Mouse (Mus musculus) inflammation-experienced regulatory T-cells, adult 6 months (primary cell): ENCODE data around the gene Zfp3. TPM values are rescaled to one million over a fixed set of nuclear protein-coding genes. Genes with fewer than 3 reads are reported as not detected.

ENCODE experiments used
- ATAC-seq: one replicate; pipeline ENCODE4 v1.8.0; 2017
- polyA plus RNA-seq, 3 experiments: library from polyadenylated mRNA; unstranded; fragments of 100-300 nt; shearing (Covaris generic); gene quantifications; one replicate each; pipeline ENCODE4 v1.2.1; 2017

Gene Zfp3
- polyA plus RNA-seq, result 1 to 10 TPM; 3.4 to 5.8 (median 4.6) TPM

DNA sequence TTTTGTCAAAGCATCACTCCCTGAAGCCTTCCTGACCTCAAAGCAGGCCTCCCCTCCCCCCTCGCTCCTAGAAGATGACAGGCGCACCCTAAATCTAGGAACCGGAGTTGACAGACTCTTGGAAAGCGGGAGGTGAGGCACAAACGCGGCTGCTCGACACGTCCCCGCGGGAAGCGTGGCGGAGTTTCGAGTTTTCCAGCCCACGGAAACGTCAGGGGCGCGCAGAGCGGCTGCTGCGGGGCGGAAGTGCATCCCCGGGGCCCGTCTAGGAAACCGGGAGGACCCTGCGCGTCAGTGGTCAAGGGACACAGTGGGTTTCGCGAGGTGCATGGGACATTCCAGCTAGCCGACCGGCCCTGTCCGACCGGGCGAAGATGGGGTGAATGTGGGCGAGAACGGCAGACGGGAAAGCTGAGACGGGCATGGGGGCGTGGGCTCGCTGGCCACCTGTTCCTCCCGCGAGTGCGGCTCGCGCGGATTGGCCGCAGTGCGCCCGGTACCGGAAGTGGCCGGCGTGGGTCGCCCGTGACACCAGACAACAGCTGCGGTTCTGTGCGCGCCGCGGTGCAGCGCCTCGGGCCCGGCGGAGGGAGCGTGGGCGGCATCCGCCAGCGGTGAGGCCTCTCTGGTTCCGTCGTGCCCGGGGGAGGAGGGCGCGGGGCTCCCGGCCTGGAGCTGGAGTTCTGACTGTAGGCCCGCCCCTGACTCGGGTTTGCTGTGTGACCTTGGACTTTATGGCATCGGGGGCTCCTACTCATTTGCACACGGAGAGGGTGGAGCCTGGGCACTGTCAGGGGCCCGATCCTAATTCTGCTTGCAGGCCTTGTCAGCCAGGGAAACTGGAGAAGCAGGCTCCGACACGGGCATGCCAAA lies at the start of gene Zfp3:
Gene Zfp3, plus strand, starts transcription at position 274 of the 873 bp plus-strand sequence.
- ATAC-seq, result peak; percentile 80

DNA sequence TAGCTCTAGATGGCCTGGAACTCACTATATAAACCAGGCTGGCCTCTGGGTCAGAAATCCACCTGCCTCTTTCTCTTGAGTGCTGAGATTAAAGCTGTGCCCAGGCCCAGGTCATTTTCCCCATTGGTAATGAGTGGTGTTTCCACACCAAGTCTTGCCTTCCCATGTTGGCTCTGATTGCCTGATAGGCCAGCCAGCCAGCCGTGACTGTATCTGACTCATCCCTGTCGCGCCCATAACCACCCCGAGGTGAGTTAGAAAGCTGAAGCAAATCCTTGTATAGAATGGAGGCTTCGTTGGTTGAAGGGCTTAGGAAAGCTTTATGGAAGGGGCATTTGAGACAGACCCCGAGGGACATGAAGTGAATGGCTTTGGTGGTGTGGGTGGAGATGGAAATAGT lies 48.2 kb upstream of the Zfp3 start:
- ATAC-seq, result no peak

DNA sequence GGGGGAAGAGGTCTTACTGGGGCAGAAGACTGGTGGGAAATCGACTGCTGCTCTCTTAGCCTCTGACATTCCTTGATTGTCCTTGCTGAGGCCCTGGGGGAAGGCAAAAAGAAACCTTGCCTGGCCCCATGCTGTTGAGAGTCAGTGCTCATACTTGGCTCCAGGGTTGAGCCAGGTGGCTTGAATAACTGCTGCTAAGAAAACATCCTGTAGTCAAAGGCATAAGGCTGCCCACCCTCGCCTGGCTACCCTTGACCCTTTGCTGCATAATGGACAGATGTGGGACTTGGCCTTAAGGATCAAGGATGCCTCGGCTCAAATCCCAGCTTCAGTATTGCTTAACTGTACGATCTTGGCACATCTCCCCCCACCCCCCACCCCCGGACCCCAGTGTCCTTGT lies 45.5 kb upstream of the Zfp3 start:
- ATAC-seq, result no peak

DNA sequence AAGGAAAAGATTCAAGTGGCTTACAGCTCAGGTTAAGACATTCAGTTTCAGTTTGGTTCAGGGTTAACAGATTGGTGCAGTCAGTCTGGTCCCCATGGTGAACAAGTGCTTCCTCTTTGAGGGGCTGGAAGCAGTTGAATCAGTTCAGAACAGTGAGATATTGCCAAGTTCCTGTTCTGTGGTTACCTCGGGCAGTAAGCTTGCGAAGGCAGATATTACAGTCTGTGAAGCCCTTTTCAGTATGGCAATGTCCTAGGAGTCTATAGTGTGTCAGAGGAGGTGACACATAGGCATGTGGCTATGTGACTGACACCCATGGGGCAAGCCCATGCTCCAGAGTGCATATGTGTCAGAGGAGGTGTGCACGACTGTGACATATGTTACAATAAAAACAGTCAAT lies 43.4 kb upstream of the Zfp3 start:
- no peak for ATAC-seq

DNA sequence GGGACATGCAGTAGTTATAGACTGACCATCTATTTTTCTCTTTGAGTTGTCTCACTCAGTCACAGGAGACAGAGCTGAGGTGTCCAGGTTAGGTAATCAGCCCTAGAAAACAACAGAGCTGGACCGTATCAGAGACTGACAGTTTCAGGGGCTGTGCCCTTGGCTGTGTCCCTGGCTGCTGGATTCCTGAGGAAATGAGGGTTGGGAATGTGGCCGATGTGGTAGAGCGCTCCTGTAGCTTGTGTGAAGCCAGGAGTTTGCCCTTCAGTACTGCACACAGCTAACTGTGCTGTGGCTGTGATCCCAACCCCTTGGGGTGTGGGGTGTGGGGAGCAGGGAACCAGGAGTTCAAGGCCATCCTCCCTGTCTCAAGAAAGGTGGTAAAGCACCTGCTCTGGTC lies 42.9 kb upstream of the Zfp3 start:
- ATAC-seq, result no peak

DNA sequence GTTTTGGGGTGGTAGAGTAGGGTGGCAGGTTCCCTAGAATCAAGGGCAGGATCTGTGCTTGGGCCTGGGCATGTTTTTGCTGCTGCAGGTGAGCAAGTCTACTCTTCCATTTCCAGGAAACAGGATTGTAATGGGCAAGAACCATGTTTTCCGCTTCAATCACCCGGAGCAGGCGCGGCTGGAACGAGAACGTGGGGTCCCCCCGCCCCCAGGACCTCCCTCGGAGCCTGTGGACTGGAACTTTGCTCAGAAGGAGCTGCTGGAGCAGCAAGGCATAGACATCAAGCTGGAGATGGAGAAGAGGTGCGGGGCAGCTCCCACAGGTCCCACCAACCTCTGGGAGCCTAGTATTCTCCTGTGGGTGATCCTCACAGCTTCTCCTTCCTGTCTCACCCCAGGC lies 39.3 kb upstream of the Zfp3 start:
- no peak for ATAC-seq

DNA sequence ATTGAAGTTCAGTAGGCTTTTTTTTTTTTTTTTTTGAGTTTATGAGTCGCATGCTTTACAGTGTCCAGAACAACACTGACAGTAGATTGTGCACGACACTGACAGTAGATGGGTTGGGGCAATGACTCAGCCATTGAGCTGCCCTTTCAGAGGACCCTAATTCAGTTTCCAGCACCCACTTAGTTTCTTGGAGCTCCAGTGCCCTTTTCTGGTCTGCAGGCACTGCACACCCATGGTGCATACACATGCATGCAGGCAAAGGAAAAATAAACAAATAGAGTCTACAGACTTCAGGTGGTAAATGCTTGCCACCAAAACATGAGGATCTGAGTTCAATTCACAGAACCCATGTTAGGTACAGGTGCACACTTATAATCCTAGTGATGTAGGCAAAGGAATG lies 37.4 kb upstream of the Zfp3 start:
- no peak for ATAC-seq

DNA sequence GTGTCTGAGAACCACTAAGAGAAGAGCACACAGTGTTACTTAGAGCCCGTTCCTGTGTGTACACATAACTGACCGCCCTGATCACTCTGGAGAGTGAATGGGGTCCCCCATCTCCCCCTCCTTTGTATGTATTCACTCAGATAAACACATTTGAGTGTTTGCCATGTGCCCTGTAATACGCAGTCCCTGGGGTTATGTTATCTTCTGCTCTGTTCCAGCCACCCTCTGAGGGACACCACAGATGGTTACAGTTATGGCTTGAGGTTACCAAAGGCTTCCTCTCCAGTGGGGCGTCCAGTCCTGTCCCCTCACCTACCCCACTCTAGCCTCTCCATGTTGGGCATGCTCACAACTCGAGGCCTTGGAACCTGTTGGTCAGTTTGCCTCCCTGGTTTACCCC lies 36.6 kb upstream of the Zfp3 start:
- ATAC-seq, result no peak

DNA sequence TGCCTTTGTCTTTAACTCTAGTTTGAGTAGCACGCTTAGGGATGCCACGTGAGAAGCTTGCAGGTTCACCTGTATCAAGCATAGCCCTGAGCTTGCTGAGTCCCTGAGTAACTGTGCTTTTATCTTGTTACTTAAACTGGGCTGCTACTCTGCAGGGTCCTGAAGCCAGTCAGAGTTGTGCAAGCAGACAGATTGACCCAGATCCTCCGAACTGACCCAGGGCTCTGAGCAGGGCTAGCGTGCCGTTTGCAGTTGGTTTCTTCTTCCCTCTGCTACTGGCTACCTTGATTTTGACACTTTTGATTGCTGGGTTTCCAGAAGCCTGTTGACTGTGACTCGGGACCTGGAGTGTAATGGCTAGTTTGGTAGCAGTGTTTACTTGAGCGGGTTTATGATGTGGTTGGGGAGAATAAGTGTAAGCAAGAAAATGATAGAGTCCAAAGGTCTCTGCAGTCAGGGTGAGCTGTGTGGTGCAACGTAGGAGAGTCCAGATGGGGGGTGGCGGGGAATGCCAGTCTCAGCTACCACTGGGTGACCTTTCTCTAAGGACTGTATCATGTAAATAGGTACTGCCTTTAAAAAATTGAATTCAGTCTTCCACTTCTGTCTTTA lies 33.5 kb upstream of the Zfp3 start:
- ATAC-seq, result no peak

DNA sequence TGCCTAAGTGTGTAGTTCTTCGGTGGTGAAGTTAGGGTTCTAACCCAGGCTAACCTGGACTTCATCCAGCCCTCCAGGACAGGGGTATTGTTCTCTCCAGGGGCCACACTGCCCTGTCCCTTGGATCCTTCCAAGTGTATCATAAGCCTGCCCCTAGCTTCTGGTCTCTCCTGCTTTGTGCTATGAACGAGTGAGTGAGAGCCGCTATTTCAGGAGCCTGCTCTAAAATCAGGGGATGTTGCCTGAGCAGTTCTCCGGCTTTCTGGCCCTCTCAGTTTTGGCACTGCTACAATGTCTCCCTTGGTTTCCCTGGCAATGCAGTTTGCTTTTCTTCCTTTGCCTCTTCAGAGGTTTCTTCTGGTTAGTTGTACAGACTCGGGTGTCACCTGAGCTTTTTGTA lies 32.8 kb upstream of the Zfp3 start:
- no peak for ATAC-seq

DNA sequence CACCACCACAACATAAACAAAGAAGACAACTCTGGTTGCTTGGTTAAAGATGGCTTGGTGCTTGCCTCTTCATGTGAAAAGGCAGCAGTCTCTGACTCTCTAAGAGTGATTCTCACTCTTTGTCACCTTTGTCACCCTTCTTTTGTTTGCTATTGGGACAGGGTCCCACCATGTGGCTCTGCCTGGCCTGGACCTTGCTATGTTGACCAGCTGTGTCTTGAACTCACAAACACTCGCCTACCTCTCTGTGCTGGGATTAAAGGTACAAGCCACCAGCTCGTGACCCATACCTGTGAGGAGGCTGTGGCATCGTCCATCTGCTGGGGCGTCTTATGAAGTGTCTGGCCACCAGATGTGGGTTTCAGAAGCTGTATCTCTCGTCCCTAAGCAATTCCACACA lies 30.8 kb upstream of the Zfp3 start:
- ATAC-seq, result no peak

DNA sequence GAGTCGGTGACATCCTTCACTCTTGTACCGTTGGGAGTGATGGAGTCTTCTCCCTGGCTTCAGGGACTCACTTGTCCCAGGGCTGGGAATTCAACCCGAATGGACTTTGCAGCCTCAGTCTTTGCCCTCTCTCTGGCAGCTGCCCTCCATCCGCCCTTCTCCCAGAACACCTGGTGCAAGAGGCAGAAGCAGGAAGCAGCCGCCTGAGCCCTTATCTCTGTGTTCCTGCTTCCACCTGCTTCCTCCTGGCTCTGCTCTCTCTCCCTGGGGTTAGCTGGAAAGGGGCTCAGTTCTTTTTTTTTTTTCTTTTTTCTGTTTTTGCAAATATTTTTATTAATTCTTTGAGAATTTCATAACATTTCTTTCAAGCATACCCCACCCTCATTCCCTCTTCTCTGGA lies 26.3 kb upstream of the Zfp3 start:
- ATAC-seq, result no peak

DNA sequence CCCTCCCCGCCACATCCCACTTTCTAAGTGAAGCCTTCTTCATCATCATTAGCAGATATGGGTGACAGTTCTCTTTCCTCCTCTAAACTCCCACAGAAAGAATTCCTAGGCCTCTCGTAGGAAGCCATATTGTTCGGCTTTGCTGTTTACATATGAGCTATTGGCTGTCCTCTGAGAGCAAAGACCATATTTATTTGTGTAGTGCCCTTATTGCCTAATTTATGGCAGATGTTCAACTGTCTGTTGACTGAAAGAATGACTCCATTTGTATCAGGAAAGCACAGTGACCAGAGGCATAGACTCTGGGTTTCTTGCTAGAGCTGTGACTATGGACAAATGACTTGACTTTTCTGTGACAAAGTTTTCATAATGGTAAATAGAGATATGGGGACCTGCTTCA lies 22.4 kb upstream of the Zfp3 start:
- no peak for ATAC-seq

DNA sequence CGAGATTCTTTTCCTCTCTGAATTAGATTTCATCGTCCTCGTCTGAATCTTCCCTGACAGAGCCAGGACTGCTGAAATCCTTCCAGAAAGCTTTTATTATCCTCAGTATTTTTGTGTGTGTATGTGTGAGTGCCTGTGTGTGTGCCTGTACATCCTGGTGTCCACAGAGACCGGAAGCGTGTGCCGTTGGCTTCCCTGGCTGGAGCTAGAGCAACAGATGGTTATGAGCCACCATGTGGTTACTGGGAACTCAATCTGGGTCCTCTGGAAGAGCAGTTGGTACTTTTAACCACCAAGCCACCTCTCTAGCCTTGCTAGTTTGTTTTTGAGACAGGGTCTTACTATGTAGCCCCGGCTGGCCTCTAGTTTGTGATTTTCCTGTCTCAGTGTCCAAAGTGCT lies 21.9 kb upstream of the Zfp3 start:
- ATAC-seq, result no peak

DNA sequence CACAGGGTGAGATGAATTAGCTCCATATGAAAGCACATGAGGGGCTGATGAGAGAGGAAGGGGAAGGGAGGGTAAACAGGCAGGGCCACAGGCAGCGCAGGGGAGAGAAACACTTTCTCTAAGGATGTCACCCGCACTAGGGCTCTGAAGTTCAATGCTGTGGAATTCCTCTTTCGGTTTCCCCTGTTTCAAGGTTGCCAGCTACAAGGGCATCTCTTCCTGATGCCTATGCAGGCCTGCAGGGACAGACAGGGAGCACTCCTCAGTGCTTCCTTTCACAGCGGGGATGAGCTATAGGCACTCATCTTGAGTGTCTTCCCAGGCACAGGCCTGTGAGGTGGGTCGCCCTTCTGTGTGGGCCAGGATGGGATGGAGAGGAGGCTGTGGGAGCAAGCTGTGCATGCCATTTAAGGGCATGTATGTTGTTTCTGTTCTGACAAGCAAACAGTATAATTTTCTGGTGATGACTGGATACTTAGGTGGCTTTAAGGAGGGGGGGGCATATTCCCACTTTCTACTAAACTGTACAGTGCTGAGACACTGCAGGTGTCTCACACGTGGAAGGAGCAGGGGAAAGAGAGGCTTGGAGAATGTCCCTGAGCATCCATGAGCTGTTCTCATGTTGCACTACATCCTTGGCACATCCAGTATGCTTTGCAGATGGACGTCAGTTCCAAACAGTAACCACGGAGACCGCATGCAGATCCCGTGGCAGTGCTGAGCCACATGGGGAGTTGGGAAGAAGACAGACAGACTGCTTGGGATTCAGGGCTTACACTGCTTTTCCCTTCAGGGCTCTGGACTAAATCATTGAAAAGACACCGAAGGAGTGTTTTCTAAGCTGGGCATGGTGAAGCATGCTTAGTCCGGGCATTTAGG lies 21.2 kb upstream of the Zfp3 start:
- ATAC-seq, result no peak

DNA sequence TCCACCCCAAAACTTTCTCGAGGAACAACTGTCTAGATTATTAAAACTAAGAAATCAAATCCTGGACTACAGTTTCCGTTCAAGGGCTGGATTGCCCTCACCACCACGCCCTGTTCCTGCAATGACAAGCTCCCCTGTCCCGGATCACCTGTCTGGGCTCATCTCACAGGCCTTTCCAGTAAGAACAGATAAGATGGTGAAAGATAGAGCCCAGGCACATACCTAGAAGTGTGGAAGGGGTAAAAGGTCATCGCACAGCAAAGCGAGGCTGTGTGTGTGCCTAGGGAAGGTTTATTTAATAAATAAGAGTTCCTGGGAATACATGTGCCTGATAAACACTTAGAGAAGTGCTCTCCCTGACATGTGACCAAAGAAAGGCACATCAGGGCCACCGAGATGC lies 18.4 kb upstream of the Zfp3 start:
- ATAC-seq, result no peak

DNA sequence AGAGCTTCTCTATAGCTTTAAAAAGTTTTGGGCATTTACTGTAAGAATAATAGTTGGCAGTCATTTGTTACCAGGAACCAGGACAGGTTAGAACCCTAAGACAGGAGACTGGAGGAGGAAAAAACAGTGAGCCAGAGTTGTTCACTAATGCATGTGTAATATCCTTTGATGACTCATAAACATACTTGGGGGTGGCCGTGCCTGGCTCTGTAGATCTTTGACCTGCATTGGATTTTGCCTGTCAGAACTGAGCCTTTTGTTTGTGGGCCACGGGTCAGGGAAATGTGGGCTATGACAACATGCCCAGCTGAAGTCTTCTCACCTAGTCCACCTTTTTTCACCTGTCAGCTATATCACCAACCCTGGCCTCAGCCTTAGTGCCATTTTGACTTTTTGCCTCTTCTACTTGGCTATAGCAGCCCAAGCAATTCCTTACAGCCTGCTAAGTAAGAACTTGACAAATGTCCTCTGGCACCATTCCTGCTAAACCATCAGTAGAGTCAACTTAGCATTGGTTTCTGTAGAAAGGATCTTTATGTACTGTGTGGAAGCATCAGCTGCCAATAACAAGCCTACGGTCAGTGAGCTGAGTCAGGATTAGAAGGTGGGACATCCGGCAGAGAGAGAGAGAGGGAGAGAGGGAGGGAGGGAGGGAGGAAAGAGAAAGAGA lies 16.0 kb upstream of the Zfp3 start:
- ATAC-seq, result no peak

DNA sequence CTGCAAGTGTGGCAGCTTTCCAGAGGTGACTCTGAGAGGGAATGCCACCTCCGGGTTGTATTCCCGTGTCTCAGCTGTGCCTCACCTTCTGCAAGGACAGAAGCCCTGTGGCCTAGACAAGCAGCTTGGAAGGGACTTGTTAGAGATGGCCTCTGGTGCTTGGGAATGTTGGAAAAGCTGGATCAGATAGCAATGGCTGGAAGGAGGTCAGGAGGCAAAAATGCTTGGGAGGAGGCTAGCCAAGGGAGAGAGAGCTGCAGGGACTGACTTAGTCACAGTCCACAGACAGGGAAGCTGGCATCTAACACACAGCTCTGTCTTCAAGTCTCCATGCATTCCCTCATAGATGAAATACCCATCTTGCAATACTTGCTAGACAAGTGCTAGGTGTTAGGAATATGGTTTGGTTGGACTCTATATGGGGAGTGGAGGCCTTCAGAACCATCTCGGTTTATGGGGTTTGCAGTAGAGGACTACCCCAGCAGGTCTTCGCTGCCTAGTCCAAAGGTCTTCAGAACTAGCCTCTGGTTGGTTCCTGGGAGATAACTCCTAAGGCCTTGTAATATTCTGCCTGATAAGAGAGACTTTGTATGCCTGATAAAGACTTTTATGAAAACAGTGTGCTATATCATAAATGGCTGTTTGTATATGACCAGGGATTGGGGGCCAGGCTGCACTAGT lies 11.5 kb upstream of the Zfp3 start:
- no peak for ATAC-seq

DNA sequence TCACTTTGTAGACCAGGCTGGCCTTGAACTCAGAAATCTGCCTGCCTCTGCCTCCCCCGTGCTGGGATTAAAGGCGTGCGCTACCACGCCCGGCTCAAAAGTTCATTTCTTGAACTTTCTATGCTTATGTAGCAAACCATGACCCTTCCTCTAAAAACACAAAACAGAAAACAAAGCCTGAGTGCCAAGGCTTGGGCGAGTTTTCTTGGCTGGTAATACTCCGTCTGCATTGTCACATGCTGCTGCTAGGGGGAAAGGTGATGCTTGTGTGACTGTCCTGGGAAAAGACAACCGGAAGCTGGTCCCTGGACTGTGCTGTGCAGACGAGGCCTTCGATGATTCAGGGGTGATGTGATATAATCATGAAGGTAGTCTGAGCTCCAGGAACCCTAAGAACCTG lies 10.9 kb upstream of the Zfp3 start:
- no peak for ATAC-seq

DNA sequence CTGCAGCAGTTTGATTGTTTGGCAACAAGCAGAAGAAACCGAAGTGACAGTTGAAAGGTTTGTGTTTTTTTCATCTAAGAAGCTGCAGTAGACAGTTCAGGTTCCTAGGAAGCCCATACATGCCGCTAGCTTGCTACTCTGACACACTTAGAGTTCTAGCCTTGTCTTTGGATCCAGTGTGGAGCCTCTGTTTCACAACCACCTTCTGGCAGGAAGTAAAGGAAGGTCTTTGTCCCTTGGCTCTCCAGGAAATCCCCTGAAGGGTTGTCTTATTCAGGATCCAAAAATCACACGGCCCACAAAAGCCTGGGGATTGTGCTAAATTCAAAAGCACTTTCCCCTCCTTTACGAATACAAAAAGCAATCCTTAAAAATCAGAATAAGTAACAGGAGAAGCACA lies 9.5 kb upstream of the Zfp3 start:
- no peak for ATAC-seq

DNA sequence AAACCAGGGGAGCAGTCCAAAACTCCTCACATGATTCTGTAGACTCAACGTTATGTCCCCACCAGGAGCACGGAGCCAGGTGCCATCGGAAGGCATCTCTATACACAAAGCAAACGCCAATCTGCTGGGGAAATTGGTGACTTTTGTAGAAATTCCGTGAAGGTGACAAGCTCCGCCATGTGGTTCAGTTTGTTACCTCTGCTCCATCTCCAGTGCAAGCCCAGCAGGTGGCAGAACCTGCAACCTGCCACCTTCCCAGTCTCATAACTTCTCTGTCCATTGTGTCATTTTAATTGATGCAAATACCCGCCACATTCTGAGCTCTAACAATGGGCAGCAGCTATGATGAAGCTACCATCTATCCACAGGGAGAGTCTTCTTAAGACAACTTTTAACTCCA lies 9.1 kb upstream of the Zfp3 start:
- ATAC-seq, result no peak

DNA sequence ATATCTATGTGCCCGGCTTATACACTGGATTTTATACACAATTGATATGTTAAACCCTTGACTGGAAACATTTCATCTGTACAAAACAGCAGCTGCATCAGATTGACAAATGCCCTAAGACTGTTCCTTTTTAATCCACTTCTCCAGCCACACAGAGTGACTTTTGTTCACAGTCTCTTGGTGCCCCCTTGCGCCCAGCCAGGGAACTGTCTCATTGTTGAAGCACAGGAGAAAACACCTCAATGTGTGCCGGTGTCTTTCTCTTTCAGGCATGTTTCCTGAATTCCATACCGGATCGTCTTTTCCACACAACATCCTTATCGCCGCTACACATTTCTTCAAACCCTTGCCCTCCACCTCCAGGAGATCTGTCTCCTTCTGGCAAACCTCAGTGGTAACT lies 8.4 kb upstream of the Zfp3 start:
- ATAC-seq, result peak; percentile 88
